In genomic region chr4:82533231-82533630, GRCm38 (mm10) we compare ENCODE assay signal across 11 mouse cellular contexts.
DNase-seq lines count a peak whose midpoint lies in the region; ATAC-seq and TF ChIP-seq lines count a peak whose summit lies in the region.
"Had no signal": no experiment of that assay in that cellular context is flagged by ENCODE, and none has a peak within 500 bp of the region (broad histone marks: within the 10 kb centered on the region; RNA-seq: fewer than 3 reads in every experiment).

No protein-coding gene starts in this region.

- peaks cover 32% of the 10 kb centered on the region for H3K27me3 ChIP-seq in limb, embryonic 12.5 days
- H3K27me3 ChIP-seq in limb, embryonic 10.5 days (ENCODE audit: low read depth, poor library complexity, severe bottlenecking): peaks cover 62% of the 10 kb centered on the region
- H3K27me3 ChIP-seq in embryonic facial prominence, embryonic 13.5 days: peaks cover 18% of the 10 kb centered on the region
- peaks cover 6% of the 10 kb centered on the region; the same call in 1 of the 2 replicates for H3K27me3 ChIP-seq in midbrain, embryonic 16.5 days (ENCODE audit: control insufficient read depth, insufficient read depth, low read depth, low read length)

- no peaks in the 10 kb centered on the region for H3K9me3 ChIP-seq in limb, embryonic 12.5 days
- no peaks in the 10 kb centered on the region for H3K9me3 ChIP-seq in limb, embryonic 10.5 days (replicated peaks)
- no peaks in the 10 kb centered on the region for H3K9me3 ChIP-seq in embryonic facial prominence, embryonic 13.5 days
- H3K9me3 ChIP-seq in midbrain, embryonic 16.5 days (replicated peaks; ENCODE audit: control insufficient read depth, low read length, poor library complexity, severe bottlenecking): no peaks in the 10 kb centered on the region
- H3K9me3 ChIP-seq: liver, embryonic 15.5 days had no signal

- intact Hi-C loops in heart, postnatal 14 days (cut with DNase I): no loop called here
- intact Hi-C loops in left cerebral cortex, adult 2 months (cut with DNase I): no loop called here

- no peak for TF ChIP-seq CTCF in left cerebral cortex, adult 2 months (IDR thresholded peaks at IDR 0.05)

- peak overlapping the region; percentile 42; the same call in 1 of the 2 replicates for H3K9ac ChIP-seq in limb, embryonic 12.5 days (replicated peaks)
- H3K9ac ChIP-seq in embryonic facial prominence, embryonic 13.5 days: no peak overlapping the region
- no peak overlapping the region for H3K9ac ChIP-seq in midbrain, embryonic 16.5 days (ENCODE audit: low read depth, low read length)
- H3K9ac ChIP-seq: liver, embryonic 15.5 days had no signal

- WGBS in limb, embryonic 12.5 days: 36% methylated on average over 3 of the region's 3 CpGs
- 33% methylated on average over 3 of the region's 3 CpGs for WGBS in limb, embryonic 10.5 days
- 34% methylated on average over 3 of the region's 3 CpGs for WGBS in embryonic facial prominence, embryonic 13.5 days
- WGBS in midbrain, embryonic 16.5 days: 18% methylated on average over 3 of the region's 3 CpGs

- ATAC-seq in limb, embryonic 12.5 days (ENCODE audit: insufficient number of reproducible peaks, insufficient read depth, low FRiP score, low TSS enrichment, low read depth): no peak
- ATAC-seq in embryonic facial prominence, embryonic 13.5 days (ENCODE audit: insufficient number of reproducible peaks, insufficient read depth, low FRiP score, low TSS enrichment, low read depth): no peak
- peak; percentile 79 for ATAC-seq in midbrain, embryonic 16.5 days

- no peak overlapping the region for H3K27ac ChIP-seq in limb, embryonic 12.5 days
- no peak overlapping the region; the same call in 1 of the 2 replicates for H3K27ac ChIP-seq in limb, embryonic 10.5 days
- peak overlapping the region; percentile 85 for H3K27ac ChIP-seq in embryonic facial prominence, embryonic 13.5 days
- peak overlapping the region; percentile 80 for H3K27ac ChIP-seq in midbrain, embryonic 16.5 days (ENCODE audit: low read length)
- no peak overlapping the region; the same call in 1 of the 2 replicates for H3K27ac ChIP-seq in left cerebral cortex, adult 2 months
- H3K27ac ChIP-seq: kidney, postnatal 0 days; liver, embryonic 15.5 days had no signal

- H3K4me2 ChIP-seq in limb, embryonic 12.5 days: peak overlapping the region; percentile 26; the same call in 1 of the 2 replicates
- peak overlapping the region; percentile 37; the same call in 1 of the 2 replicates for H3K4me2 ChIP-seq in embryonic facial prominence, embryonic 13.5 days
- H3K4me2 ChIP-seq in midbrain, embryonic 16.5 days (ENCODE audit: low read length): no peak overlapping the region
- H3K4me2 ChIP-seq: liver, embryonic 15.5 days had no signal

- H3K4me3 ChIP-seq in limb, embryonic 12.5 days (replicated peaks): no peak overlapping the region
- no peak overlapping the region for H3K4me3 ChIP-seq in limb, embryonic 10.5 days
- H3K4me3 ChIP-seq in embryonic facial prominence, embryonic 13.5 days: no peak overlapping the region
- no peak overlapping the region for H3K4me3 ChIP-seq in midbrain, embryonic 16.5 days (ENCODE audit: low read depth, low read length)
- H3K4me3 ChIP-seq in left cerebral cortex, adult 2 months: no peak overlapping the region
- H3K4me3 ChIP-seq: liver, embryonic 15.5 days had no signal

- peaks cover 47% of the 10 kb centered on the region for H3K4me1 ChIP-seq in limb, embryonic 12.5 days (replicated peaks)
- H3K4me1 ChIP-seq in limb, embryonic 10.5 days: peaks cover 59% of the 10 kb centered on the region
- H3K4me1 ChIP-seq in embryonic facial prominence, embryonic 13.5 days: peaks cover 54% of the 10 kb centered on the region
- H3K4me1 ChIP-seq in midbrain, embryonic 16.5 days (ENCODE audit: control insufficient read depth, insufficient read depth, low read length): peaks cover 10% of the 10 kb centered on the region
- H3K4me1 ChIP-seq: liver, embryonic 15.5 days had no signal

- DNase-seq in limb, embryonic 10.5 days (ENCODE audit: low spot score): no peak
- peak; percentile 22 to 36 for DNase-seq in heart, postnatal 14 days
- no peak for DNase-seq in adrenal gland, adult 2 months
- DNase-seq in yolk sac, embryonic 10.5 days (ENCODE audit: low spot score): no peak
- no peak for DNase-seq in left cerebral cortex, adult 2 months (ENCODE audit: extremely low spot score in 1 of 2, low spot score in 2 of 2)
- DNase-seq: thymus, adult 18-20 months had no signal

- no peaks in the 10 kb centered on the region for H3K36me3 ChIP-seq in limb, embryonic 12.5 days
- no peaks in the 10 kb centered on the region for H3K36me3 ChIP-seq in limb, embryonic 10.5 days
- H3K36me3 ChIP-seq in embryonic facial prominence, embryonic 13.5 days: no peaks in the 10 kb centered on the region
- no peaks in the 10 kb centered on the region for H3K36me3 ChIP-seq in midbrain, embryonic 16.5 days (ENCODE audit: control insufficient read depth, insufficient read depth, low read length)
- H3K36me3 ChIP-seq: liver, embryonic 15.5 days had no signal

Comparison
In these comparisons a context has a peak if more than half of its experiments do, and no peak if none do; other contexts are left out.
1. H3K27ac ChIP-seq: peak in embryonic facial prominence, embryonic 13.5 days (single experiment) and midbrain, embryonic 16.5 days (single experiment); none in limb, embryonic 12.5 days (single experiment), limb, embryonic 10.5 days (single experiment) and left cerebral cortex, adult 2 months (single experiment).
2. DNase-seq: peak in heart, postnatal 14 days (2 of 2); none in limb, embryonic 10.5 days (single experiment), adrenal gland, adult 2 months (single experiment), yolk sac, embryonic 10.5 days (single experiment) and left cerebral cortex, adult 2 months (0 of 2).